Mouse (Mus musculus) ES-E14 (cell line): ENCODE measurements at regions not wholly inside any gene's neighbourhood (a gene's known extent, or its start where the extent isn't known, plus 50 kb on each side); places are given as distances from the start of the nearest gene placed in this dataset.

ENCODE experiments used
- DNase-seq: peaks from one replicate; pipeline ENCODE4 v3.0.0-alpha.2; 2013; ENCODE audit warnings: low read depth, low spot score
- H3K27ac ChIP-seq: 2 replicates; pipeline ENCODE4 v1.5.1; 2012; ENCODE audit warnings: low read depth, mild to moderate bottlenecking, low read length, moderate library complexity, mixed read lengths; ENCODE audit not compliant: poor library complexity, insufficient read depth, severe bottlenecking
- H3K36me3 ChIP-seq: 2 replicates; pipeline ENCODE4 v1.6.1; 2012; ENCODE audit warnings: mild to moderate bottlenecking, low read length, moderate library complexity, mixed read lengths; ENCODE audit not compliant: control insufficient read depth, poor library complexity, insufficient read depth, severe bottlenecking
- H3K4me1 ChIP-seq, 2 experiments: fragments of 150-350 bp in 1 of 2; sonication (generic) in 1 of 2; 2 replicates each; pipeline ENCODE4 v1.6.1; 2012; ENCODE audit warnings: low read length in 2 of 2, mild to moderate bottlenecking in 1 of 2, mixed read lengths in 1 of 2; ENCODE audit not compliant: control insufficient read depth in 2 of 2, insufficient read depth in 2 of 2, poor library complexity in 1 of 2
- H3K4me3 ChIP-seq, 2 experiments: fragments of 150-350 bp in 1 of 2; sonication (generic) in 1 of 2; 2 replicates each; pipeline ENCODE4 v1.5.1; 2012; ENCODE audit warnings: low read length in 2 of 2, low read depth in 1 of 2, mild to moderate bottlenecking in 1 of 2, mixed read lengths in 1 of 2; ENCODE audit not compliant: insufficient read depth in 1 of 2, poor library complexity in 1 of 2, severe bottlenecking in 1 of 2
- H3K9ac ChIP-seq: 2 replicates; pipeline ENCODE4 v1.6.1; 2012; ENCODE audit warnings: low read depth, mild to moderate bottlenecking, low read length, mixed read lengths; ENCODE audit not compliant: poor library complexity, insufficient read depth, severe bottlenecking
- H3K9me3 ChIP-seq: fragments of 150-350 bp; sonication (generic); 2 replicates; pipeline ENCODE4 v1.6.1; 2012; ENCODE audit warnings: low read depth, mild to moderate bottlenecking, low read length; ENCODE audit not compliant: control insufficient read depth, insufficient read depth
- CHD2 ChIP-seq: IDR thresholded peaks from 2 replicates; pipeline ENCODE4 v1.6.1; 2014; ENCODE audit warnings: mild to moderate bottlenecking, low read depth, low read length, inconsistent platforms
- HCFC1 ChIP-seq: IDR thresholded peaks from 2 replicates; pipeline ENCODE4 v1.6.1; 2012; ENCODE audit warnings: low read length, inconsistent platforms, borderline replicate concordance; ENCODE audit not compliant: insufficient read depth
- MAFK ChIP-seq: IDR thresholded peaks from 2 replicates; pipeline ENCODE4 v1.6.1; 2014; ENCODE audit warnings: mild to moderate bottlenecking, low read depth, low read length, inconsistent platforms; ENCODE audit not compliant: insufficient read depth
- ZC3H11A ChIP-seq: IDR thresholded peaks from 2 replicates; pipeline ENCODE4 v1.6.1; 2012; ENCODE audit warnings: low read depth, mild to moderate bottlenecking, inconsistent platforms, low read length, borderline replicate concordance
- ZNF384 ChIP-seq: IDR thresholded peaks from 2 replicates; pipeline ENCODE4 v1.6.1; 2012; ENCODE audit warnings: low read depth, low read length, inconsistent platforms
- in situ Hi-C, 2 experiments: fragments of 600-800 bp; cut with MboI; formaldehyde crosslinking; loops; one replicate each; pipeline ENCODE4 v1.15.1; 2025; ENCODE audit warnings: low sequenced_read_pairs in 2 of 2, inconsistent platforms in 1 of 2; ENCODE audit not compliant: unreplicated experiment in 2 of 2

DNA sequence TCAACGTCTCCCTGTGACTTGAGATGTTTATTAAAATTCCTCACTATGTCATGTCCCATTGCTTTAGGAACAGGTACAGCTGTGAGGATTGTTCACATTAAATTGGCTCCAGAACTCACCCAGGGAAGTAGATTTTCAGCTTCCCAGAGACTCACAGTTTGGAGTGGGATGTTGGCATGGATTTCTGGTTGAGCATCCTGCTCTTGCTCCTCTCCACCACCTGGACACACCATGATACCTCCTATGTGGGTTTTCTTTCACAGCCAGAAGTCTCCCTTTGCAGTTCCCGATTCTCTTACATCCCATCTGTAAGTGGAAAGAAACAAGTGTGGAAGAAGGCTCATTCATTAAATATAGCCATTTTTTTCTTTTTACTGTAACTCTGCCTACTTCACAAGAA is 278.8 kb upstream of the Emcn start:
- TF ChIP-seq MAFK: no peak
- no peak for TF ChIP-seq ZC3H11A
- TF ChIP-seq CHD2: no peak
- no peak for TF ChIP-seq HCFC1
- no peak for TF ChIP-seq ZNF384
- H3K4me1 ChIP-seq: no peaks in the 10 kb centered on the region
- H3K36me3 ChIP-seq: no peaks in the 10 kb centered on the region
- no peak for DNase-seq
- H3K27ac ChIP-seq: no peak overlapping the region
- H3K9me3 ChIP-seq: no peaks in the 10 kb centered on the region
- H3K4me3 ChIP-seq: no peak overlapping the region
- H3K9ac ChIP-seq: no peak overlapping the region
- in situ Hi-C loops: no loop called here

GRCm38 (mm10) chr3:137067336-137067735 is 273.5 kb upstream of the Emcn start:
- Histone ChIP-seq H3K9me3 (no peaks in the 10 kb centered on the region), H3K9ac (no peak overlapping the region), H3K4me1 (no peaks in the 10 kb centered on the region), H3K36me3 (no peaks in the 10 kb centered on the region), H3K27ac (no peak overlapping the region), H3K4me3 (no peak overlapping the region)
- no peak for DNase-seq
- TF ChIP-seq CHD2 (no peak), ZNF384 (no peak), HCFC1 (no peak), MAFK (no peak), ZC3H11A (no peak)
- in situ Hi-C loops: no loop called here

- TF ChIP-seq HCFC1 (no peak), ZC3H11A (no peak), ZNF384 (no peak), MAFK (no peak), CHD2 (no peak)
- no peak overlapping the region for H3K27ac ChIP-seq
Observed at GRCm38 (mm10) chr3:137069334-137069733, 271.5 kb upstream of the Emcn start.

GRCm38 (mm10) chr3:137077718-137078599 is 262.9 kb upstream of the Emcn start:
- no peak for TF ChIP-seq ZC3H11A
- no peak for TF ChIP-seq CHD2
- TF ChIP-seq MAFK: no peak
- TF ChIP-seq ZNF384: no peak
- no peak for TF ChIP-seq HCFC1
- DNase-seq: no peak
- in situ Hi-C loops: no loop called here

More at GRCm38 (mm10) chr3:137069334-137069733, 271.5 kb upstream of the Emcn start:
- Histone ChIP-seq H3K36me3 (no peaks in the 10 kb centered on the region), H3K4me3 (no peak overlapping the region), H3K4me1 (no peaks in the 10 kb centered on the region), H3K9ac (no peak overlapping the region), H3K9me3 (no peaks in the 10 kb centered on the region)
- in situ Hi-C loops: no loop called here
- no peak for DNase-seq

More at GRCm38 (mm10) chr3:137077718-137078599, 262.9 kb upstream of the Emcn start:
- Histone ChIP-seq H3K9me3 (no peaks in the 10 kb centered on the region), H3K27ac (no peak overlapping the region), H3K4me1 (no peaks in the 10 kb centered on the region), H3K36me3 (no peaks in the 10 kb centered on the region), H3K9ac (no peak overlapping the region), H3K4me3 (no peak overlapping the region)
